Mouse (Mus musculus): ENCODE results near the gene Rflna.

Rflna gene

DNA sequence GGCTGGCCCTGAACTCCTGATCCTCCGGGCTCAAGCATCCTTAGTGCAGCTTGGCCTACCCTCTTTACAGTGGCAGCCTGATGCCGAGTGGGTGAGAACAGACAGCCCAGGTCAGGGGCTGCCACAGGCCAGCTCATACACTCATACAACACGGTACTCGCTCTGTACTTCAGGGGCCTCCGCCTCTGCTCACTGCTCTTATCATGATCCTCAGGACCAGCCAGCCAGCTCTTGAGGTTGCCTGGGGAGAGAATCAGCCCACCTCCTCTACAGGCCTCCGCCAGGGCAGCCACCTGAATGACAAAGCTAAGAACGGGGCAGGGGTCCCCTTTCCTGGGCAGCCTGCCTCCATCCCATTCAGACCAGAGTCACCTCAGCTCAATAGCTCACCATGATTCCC, 50.6 kb downstream of the Rflna start:
- DNase-seq, result no peak

DNA sequence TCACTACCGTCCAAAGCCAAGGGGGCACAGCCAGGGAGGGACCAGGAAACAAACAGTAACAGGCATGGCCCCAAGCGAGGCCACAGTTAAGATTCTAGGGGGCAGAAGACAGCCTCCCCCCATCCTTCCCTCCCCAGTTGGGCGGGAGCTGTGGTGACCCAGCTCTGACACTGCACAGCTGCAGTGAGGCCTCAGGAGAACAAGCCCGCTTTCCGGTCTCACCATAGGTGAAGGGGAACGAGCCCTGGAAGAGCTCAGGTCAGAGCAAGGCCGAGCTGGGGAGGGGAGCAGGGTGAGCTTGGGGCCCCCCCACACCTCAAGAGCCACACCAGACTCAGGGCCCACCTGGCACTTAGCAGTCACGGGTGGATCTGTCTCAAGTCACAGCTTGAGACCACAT, 52.9 kb downstream of the Rflna start:
- no peak for DNase-seq

DNA sequence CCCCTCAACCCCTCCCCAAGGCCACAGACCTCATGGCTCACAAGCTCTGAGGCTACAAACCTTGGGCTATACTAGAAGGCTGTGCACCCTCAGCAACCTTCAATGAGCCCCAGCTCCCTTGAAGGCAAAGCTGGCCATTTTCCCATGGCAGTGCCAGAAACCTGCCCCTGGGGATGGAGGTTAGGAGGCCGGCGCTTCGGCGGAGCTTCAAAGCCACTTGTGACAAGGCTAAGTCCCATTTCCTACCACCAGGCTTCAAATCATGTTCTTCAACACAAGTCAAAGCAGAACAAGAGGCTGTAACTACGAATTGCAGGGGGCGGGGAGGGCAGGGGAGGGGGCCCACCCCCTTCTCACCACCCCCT, 53.3 kb downstream of the Rflna start:
- DNase-seq, result no peak

DNA sequence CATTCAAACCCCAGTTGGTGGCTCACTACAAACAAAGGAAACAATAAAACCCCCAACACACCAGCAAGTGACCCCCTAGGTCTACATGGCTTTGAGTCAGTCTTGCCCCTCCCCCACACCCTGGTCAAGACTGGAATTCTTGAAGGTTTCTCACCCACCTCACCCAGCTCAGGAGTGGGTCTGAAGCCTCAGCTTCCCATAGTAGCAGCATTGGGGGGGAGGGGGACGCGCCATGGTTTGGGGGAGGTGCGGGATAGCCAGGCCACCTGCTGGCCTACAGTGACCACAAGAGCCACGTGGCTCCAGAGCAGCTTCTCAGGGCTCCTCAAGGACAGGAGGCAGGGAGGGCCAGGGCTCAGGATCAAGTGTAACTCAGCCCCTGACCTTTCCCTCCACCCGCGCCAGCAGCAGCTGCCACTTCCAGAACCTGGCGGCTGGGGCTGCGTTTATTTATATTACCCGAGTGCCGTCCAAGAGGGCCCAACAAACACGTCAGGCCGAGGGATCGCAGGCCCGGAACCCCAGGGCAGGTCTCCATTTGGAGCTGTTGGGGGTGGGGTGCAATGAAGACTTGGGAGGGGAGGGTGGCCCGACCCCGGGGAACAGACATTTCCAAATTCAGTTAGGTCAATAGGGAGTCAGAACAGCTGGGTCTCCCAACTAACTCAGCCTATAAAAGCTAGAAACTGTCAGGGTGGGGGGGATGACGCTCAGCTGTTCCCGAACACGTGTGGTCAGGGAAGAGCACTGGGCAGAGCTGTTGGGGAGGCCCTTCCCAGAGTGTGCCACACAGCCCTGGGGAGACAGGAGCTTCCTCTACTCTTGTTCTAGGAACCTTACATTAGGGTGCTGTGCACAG, 53.9 kb downstream of the Rflna start:
- DNase-seq, result peak; percentile 60

DNA sequence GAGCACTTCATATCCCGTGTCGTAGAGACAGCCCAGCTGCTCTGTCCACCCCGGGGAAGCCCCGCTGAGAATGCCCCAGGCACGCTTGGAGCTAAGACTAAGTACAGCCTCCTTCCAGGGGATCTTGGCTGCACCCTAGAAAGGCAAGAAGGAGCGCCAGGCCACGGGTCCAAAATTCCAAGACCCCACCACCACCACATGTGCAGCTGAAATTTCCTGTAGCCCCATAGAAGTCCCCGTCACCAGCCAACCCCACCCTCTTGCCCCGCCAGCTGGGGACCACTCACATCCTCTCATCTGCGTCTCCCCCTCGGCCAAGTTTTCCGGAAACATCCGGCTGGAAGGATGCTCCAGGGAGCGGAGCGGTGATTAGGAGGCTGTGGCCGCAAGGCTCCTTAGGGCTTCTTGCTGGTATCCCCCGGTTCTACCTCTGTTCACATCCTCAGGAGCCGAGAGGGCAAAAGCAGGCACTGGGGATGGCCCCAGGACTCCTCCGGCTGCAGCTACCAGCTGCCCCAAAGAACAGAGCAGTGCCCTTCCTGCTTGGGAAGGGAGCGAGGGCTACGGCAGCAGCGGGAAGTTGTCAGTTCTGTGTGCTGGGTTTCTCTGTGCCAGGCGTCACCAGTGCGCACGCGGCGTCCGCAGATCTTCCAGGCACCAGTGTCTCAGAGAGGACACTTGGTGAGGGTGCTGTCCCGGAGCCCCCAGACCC, 54.7 kb downstream of the Rflna start:
- DNase-seq, result peak; percentile 45

DNA sequence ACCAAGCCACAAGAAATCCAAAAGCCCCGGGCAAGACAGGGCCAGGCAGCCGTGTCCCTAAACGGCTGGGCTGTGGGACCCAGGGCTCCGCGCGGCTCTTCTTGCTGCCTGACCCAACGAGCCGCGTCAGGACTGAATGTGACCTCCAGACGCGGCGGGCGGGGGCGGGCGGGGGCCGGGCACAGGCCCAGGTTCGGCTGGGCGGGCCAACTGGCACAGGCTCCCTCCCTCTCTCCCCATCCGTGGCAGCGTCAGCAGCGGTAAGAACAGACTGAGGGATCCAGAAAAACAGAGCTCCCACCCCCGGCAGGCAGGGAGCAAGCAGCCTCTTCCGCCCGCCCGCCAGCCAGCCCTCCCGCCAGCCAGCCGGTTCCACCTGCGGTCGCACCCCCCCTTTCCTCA, 55.2 kb downstream of the Rflna start:
- peak; percentile 86 for DNase-seq
